Mouse (Mus musculus): Measurements from ENCODE around the gene Fbxo6. TPM values are rescaled to one million over a fixed set of nuclear protein-coding genes. Genes with fewer than 3 reads are reported as not detected.
A peak's percentile ranks its signal among the peaks of the same experiment; 100 is the strongest.

Gene Fbxo6
- polyA plus RNA-seq, 1 experiment = 23.2 TPM

- no peaks in the 10 kb centered on the region for H3K4me1 ChIP-seq (ENCODE audit: control insufficient read depth, insufficient read depth, low read length)
- 0 out of 2 replicates have a peak overlapping the region, but pooled peaks have one; percentile 4 for H3K4me3 ChIP-seq (ENCODE audit: insufficient read depth, low read length)
- H3K27ac ChIP-seq (ENCODE audit: insufficient read depth, low read length) = no peak overlapping the region
- TF ChIP-seq POLR2A (IDR thresholded peaks at IDR 0.05; ENCODE audit: low read depth, low read length) = no peak
- peak; percentile 76 for TF ChIP-seq CTCF (IDR thresholded peaks at IDR 0.05; ENCODE audit: borderline replicate concordance, insufficient read depth, low read length)
These were observed 12.1 kb upstream of the Fbxo6 start for GRCm38 (mm10) chr4:148164002-148164439.

DNA sequence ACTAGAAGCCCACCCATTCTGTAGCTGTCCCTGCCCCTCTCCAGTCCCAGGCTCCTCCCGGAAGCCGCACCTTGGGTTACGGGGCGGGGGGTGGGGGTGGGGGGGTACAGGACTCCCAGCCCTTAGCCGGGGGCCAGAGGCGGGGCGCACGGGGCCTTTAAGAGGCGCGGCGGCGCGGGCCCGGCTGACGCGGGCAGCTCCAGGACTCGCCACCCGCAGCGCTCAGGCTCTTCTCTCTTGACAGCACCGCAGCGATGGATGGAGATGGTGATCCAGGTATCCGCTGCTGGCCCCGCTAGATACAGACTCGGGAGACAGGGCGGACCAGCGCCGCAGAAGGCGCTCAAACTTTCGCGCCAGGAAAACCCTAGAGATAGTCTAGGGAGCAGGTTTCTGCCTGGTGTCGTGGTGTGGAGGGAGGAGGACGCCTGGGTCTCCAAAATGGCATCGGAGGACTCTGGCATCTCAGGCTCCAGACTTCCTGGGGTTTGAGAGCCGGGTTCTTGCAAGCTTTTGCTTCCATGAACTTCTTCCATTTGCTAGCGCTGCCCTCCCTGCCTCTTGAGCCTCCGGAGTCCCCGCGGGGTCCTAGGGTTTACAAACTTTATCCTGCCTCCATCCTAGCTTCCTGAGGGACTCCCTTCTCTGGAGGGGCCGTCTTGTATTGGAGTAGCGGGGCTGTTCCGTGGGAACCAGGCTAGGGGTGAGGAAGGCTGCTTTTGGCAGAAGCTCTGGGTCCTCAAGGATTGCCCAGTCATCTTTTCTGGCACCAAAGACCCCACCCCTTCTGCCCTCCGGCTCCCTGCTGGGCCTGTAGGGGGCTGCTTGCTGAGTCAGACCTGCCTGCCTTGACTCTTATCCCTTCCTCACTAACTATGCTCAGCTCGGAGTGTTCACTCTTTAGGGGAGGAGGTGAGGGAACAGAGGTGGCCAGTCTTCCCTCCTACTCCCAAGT is 8.8 kb upstream of the Fbxo6 start, which contains the start of the genes Fbxo44 and Fbxo2:
Fbxo44 (minus strand) TSS at position 47 of the 955 bp plus-strand sequence.
Fbxo2 (plus strand) TSS at position 186 of the 955 bp plus-strand sequence.
- peak within 1 kb of the TSS; percentile 61 for H3K4me3 ChIP-seq (ENCODE audit: insufficient read depth, low read length)
- TF ChIP-seq CTCF (IDR thresholded peaks at IDR 0.05; ENCODE audit: borderline replicate concordance, insufficient read depth, low read length) (no peak), POLR2A (IDR thresholded peaks at IDR 0.05; ENCODE audit: low read depth, low read length) (no peak)
- no peaks in the 10 kb centered on the region for H3K4me1 ChIP-seq (ENCODE audit: control insufficient read depth, insufficient read depth, low read length)
- H3K27ac ChIP-seq (ENCODE audit: insufficient read depth, low read length) = no peak within 1 kb of the TSS

- Histone ChIP-seq H3K4me3 (ENCODE audit: insufficient read depth, low read length) (peak overlapping the region; percentile 61), H3K4me1 (ENCODE audit: control insufficient read depth, insufficient read depth, low read length) (no peaks in the 10 kb centered on the region), H3K27ac (ENCODE audit: insufficient read depth, low read length) (no peak overlapping the region)
- TF ChIP-seq POLR2A (IDR thresholded peaks at IDR 0.05; ENCODE audit: low read depth, low read length) = no peak
- no peak for TF ChIP-seq CTCF (IDR thresholded peaks at IDR 0.05; ENCODE audit: borderline replicate concordance, insufficient read depth, low read length)
These were observed 7.8 kb upstream of the Fbxo6 start for GRCm38 (mm10) chr4:148159544-148160435.

DNA sequence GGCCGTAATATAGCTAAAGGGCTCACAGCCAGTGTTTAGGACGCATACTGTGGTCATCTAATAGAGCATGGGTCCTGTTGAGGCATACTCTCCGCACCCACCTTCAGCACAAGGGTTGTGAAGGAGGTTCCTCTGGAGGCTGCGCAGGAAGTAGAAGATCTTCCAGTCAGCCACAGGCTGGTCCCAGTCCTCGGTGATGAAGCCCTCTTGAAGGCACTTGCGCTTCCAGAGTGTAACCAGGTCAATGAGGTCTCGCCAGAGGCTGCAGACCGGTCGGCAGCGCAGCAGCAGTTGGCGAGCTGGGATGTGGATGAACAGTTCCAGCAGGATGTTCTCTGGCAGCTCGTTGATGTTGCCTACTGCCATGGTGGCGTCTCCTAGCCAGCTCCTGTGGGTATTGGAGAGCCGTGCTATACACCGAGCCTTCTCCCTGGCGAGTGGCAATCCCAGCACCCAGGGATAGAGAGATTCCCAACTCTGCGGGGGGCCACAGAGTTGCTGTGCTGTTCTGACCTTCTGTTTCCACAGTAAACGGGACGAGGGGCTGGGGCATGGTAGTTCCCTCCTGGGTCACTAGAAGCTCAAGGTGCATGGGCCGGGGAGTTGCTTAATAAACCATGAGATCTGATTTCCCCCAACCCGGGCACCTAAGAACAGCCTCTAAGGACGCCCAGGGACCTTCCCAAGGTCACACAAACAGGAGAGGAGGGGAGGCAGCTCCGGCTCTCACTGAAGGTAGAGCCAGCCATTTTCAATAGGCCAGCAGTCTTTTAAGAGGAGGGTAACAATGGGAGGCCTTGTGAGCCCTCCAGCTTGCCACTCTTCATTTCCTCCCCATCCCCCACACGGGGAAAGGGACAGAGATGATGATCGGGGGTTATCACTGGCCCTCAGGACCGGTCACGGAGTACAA is 6.8 kb upstream of the Fbxo6 start:
- no peaks in the 10 kb centered on the region for H3K4me1 ChIP-seq (ENCODE audit: control insufficient read depth, insufficient read depth, low read length)
- no peak for TF ChIP-seq CTCF (IDR thresholded peaks at IDR 0.05; ENCODE audit: borderline replicate concordance, insufficient read depth, low read length)
- TF ChIP-seq POLR2A (IDR thresholded peaks at IDR 0.05; ENCODE audit: low read depth, low read length) = no peak
- H3K4me3 ChIP-seq (ENCODE audit: insufficient read depth, low read length) = peak overlapping the region; percentile 36
- H3K27ac ChIP-seq (ENCODE audit: insufficient read depth, low read length) = no peak overlapping the region

DNA sequence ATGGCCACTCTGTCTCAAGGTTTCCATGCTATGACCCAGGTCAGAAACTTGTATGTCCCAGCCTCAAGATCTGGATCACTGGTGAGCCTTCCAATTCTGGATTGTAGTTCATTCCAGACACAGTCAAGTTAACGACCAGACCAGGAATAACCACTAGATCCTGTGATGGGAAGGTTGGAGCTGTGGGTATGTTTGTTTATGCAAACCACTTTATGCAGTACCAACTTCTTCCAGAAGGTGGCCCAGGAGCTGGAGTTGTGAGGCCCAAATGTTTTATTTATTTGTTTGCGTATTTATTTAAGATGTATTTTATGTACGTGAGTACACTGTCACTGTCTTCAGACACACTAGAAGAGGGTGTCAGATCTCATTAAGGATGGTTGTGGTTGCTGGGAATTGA is 3.0 kb upstream of the Fbxo6 start:
- Histone ChIP-seq H3K4me1 (ENCODE audit: control insufficient read depth, insufficient read depth, low read length) (no peaks in the 10 kb centered on the region), H3K27ac (ENCODE audit: insufficient read depth, low read length) (no peak overlapping the region), H3K4me3 (ENCODE audit: insufficient read depth, low read length) (no peak overlapping the region)
- TF ChIP-seq CTCF (IDR thresholded peaks at IDR 0.05; ENCODE audit: borderline replicate concordance, insufficient read depth, low read length) (no peak), POLR2A (IDR thresholded peaks at IDR 0.05; ENCODE audit: low read depth, low read length) (no peak)

GRCm38 (mm10) chr4:148154006-148154405 is 2.1 kb upstream of the Fbxo6 start:
- H3K4me1 ChIP-seq (ENCODE audit: control insufficient read depth, insufficient read depth, low read length) = peaks cover 3% of the 10 kb centered on the region; the same call in 1 of the 2 replicates
- H3K4me3 ChIP-seq (ENCODE audit: insufficient read depth, low read length) = no peak overlapping the region
- no peak for TF ChIP-seq POLR2A (IDR thresholded peaks at IDR 0.05; ENCODE audit: low read depth, low read length)
- no peak for TF ChIP-seq CTCF (IDR thresholded peaks at IDR 0.05; ENCODE audit: borderline replicate concordance, insufficient read depth, low read length)
- no peak overlapping the region for H3K27ac ChIP-seq (ENCODE audit: insufficient read depth, low read length)

GRCm38 (mm10) chr4:148152547-148152946 is 607 bp upstream of the Fbxo6 start:
- Histone ChIP-seq H3K27ac (ENCODE audit: insufficient read depth, low read length) (no peak overlapping the region), H3K4me3 (ENCODE audit: insufficient read depth, low read length) (no peak overlapping the region)
- TF ChIP-seq POLR2A (IDR thresholded peaks at IDR 0.05; ENCODE audit: low read depth, low read length) (0 out of 2 replicates have a peak, but pooled peaks have one; percentile 8), CTCF (IDR thresholded peaks at IDR 0.05; ENCODE audit: borderline replicate concordance, insufficient read depth, low read length) (no peak)

GRCm38 (mm10) chr4:148150953-148151266 is 1.0 kb downstream of the Fbxo6 start:
- Histone ChIP-seq H3K4me3 (ENCODE audit: insufficient read depth, low read length) (no peak overlapping the region), H3K27ac (ENCODE audit: insufficient read depth, low read length) (peak overlapping the region; percentile 78), H3K4me1 (ENCODE audit: control insufficient read depth, insufficient read depth, low read length) (peaks cover 3% of the 10 kb centered on the region; the same call in 1 of the 2 replicates)
- no peak for TF ChIP-seq CTCF (IDR thresholded peaks at IDR 0.05; ENCODE audit: borderline replicate concordance, insufficient read depth, low read length)
- TF ChIP-seq POLR2A (IDR thresholded peaks at IDR 0.05; ENCODE audit: low read depth, low read length) = no peak

More at GRCm38 (mm10) chr4:148152547-148152946, 607 bp upstream of the Fbxo6 start:
- peaks cover 3% of the 10 kb centered on the region; the same call in 1 of the 2 replicates for H3K4me1 ChIP-seq (ENCODE audit: control insufficient read depth, insufficient read depth, low read length)
